Mouse (Mus musculus): ENCODE data around the gene Rtn4r.

The Rtn4r gene

DNA sequence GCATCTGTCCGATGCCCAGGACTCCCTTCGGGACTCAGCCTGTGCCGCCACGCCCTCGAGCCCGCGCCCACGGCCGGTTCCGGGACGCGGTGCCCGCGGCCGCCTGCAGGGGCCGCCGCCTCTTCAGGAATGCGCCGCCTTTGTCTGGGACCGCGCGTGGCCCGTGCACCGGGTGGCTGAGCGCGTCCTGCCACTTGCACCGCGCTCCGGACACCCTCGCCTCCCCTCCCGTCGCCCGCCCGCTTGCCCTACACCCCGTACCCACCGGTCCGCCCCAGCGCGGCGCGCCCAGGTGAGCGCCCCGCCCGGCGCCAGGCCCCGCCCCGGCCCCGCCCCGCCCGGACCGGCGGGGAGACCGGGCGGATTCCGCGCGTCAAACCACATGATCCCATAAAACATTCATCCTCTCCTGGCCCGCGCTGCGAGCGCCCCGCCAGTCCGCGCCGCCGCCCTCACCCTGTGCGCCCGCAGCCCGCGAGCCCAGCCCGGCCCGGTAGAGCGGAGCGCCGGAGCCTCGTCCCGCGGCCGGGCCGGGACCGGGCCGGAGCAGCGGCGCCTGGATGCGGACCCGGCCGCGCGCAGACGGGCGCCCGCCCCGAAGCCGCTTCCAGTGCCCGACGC, at the start of gene Rtn4r:
Gene Rtn4r, plus strand, starts transcription at position 402 of the 621 bp plus-strand sequence.
- DNase-seq (ENCODE audit: low spot score), result peak; percentile 44

DNA sequence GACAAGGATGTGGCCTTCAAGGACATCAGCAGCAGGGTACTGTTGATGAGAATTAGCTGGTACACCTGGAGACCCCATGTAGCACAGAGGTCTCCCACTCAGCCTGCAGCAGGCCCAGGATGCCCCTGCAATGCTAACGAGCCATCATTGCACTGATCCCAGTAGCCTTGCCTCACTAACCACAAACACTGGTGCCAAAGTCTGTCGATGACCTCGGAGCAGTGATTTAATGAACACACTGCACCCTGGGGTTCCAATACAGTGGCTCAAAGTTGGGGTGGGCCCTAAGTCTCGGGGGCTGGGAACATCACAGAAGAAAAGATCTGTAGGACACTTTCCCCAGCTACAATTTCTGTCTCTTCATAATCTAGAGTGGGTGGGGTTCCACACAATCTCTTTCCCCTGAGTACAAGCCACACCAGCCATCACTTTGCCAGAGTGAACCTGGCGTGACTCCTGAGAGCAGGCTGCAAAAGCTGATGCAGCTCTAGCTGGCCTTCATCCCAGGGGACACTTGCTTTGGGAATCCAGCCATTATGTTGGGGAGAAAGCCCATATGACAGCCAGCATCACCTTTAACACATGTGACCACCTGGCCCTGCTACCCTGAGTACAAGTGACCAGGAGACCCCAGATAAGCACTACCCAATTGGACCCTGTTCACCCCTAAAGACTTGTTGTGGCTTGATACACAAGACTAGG, 49.0 kb upstream of the Rtn4r start:
- no peak for DNase-seq (ENCODE audit: low spot score)

DNA sequence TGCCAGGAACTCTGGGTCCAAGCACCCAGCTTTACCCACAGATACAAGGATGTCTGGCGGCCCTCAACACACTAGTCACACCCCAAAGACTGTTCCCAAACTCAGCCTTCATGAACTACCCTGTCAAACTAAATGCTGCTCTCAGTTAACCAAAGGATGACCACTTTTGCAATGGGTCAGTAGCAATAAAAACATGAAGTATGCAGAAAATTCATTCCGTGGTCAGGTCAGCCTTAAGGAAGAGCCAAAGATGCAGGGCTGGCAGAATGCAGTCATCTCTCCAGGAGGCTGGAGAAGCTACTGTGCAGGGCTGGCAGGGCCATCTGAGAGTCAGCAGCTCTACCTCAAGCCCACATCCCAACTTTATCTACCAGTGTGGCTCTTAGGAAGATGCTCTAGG, 48.1 kb upstream of the Rtn4r start:
- no peak for DNase-seq (ENCODE audit: low spot score)

DNA sequence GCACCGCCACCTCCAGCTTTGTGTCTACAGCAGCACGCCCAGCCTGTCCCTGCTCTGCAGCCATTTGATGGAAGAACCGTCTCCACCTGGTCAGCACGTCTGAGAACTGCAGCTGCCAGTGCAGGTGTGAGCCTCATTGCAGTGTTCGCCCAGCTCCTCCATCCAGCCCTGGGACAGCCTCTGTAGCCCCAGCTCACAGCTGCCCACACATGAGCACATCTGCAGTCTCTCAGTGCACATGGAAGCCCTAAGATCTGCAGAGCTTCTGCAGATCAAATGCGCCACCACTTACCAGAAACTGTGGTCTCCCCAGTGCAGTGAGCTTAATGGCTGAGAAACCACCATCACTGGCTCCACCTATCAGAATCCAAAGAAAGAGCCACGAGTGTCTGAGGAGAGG, 47.3 kb upstream of the Rtn4r start:
- DNase-seq (ENCODE audit: low spot score), result no peak

DNA sequence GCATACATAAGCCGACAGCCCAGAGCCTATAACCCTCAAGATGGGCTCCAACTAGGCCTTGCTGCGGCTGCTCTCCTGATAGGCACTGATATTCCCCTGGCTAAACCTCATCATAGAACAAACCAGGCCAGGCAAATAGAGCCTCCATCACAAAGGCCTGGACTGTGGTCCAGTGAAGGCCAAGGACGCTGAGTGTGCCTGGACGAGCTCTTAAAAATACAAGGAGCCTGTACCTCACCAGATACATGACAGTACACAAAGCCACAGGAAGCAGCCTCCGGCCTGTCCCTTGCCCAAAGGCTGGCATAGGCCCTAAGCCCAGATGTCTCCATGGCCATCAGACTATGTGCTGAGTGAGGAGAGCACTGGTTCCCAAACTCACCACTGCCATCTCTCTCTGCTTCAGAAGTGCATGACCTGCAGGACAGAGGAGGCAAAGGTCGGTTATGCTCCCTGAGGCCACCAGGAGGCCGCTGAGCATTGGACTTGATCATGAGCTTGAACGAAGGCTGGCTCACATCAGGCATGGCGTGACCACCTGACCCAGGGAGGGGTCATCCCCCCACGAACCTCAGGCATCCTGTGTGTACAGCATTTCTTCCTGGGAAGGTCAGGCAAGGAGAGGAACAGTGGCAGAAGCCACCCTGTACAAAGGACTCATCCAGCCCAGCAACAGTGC, 46.2 kb upstream of the Rtn4r start:
- DNase-seq (ENCODE audit: low spot score), result no peak

DNA sequence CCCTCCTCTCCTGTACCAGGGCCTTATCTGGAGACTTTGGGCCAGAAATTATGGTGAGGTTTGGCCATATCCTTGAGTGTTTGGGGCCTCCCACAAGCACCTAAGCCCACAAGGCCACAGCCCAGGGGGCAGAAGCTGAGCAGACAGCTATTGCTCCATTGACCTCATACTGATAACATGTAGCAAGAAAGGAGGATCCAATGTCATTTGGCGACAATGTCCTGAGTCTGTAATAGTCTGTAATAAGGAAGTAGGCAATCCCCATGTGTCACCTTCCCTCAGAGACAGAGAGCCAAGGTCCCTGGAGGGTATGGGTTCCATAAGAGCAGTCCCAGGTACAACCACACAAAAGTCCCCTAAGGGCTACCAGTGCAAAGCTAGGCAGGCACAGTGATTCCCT, 45.2 kb upstream of the Rtn4r start:
- no peak for DNase-seq (ENCODE audit: low spot score)

DNA sequence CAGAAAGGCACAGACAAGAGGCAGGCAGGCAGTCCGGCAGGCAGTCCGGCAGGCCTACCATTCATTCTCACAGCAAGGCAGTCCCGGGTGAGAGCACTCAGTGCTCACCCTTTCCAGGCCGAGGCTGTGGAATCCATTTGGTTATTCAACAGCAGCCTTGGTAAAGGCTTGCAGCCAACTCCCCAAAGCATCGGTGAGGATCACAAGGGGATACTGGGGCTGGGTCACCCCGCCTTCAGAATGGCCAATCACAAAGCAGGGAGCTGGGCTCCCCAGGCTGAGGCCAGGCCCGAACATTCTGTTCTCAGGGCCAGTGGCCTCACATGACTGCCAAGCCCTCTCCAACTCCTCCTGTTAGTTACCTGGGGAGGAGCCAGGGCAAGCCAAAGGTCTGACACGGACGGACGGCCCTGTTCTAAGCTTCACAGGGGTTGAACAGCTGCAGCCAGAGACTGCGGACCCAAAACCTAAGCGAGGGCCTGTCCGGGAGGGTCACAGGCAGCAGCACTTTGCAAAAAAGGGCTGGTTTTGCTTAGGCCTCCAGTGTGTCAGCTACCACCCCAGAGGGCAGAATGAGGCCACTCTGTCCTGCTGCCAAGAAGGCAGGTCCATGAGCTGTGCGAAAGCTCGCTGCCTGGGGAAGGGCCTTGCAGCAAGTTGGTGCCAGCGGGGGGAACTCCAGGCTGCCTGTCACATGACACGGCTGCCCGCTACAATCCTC, 44.1 kb upstream of the Rtn4r start:
- DNase-seq (ENCODE audit: low spot score), result no peak

DNA sequence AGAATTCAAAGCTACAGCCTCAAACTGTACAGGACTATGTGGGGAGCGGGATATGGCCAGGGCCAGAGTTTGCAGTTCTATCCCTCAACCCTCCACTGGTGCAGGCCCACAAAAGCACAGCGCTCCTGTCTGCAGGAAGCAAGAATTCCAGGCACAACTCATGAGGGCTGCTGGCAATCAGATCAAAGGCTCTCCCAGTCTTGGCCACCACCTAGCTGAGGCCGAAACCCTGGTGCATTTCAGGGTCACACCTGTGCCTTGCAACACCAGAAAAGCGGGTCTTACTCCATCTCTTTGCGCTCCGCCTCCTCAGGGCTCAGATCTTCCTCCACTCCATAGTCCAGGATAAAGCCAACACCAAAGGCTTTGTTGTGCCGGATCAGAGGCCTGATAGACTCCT, 43.2 kb upstream of the Rtn4r start:
- DNase-seq (ENCODE audit: low spot score), result no peak

DNA sequence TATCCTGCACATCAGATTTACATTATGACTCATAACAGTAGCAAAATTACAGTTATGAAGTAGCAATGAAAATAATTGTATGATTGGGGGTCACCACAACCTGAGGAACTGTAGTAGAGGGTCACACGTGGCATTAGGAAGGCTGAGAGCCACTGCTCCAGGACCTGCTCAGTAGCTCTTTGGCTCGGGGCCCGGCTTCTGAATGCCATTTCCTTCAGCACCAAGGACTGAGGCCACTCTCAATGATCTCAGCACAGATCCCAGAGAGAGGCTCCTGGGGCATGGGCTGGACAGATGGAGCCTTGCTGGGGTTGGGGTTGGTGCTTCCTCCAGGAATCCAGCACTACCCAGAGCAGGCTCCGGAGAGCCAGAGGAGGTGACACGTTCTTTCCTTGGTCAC, 40.3 kb upstream of the Rtn4r start:
- DNase-seq (ENCODE audit: low spot score), result no peak

DNA sequence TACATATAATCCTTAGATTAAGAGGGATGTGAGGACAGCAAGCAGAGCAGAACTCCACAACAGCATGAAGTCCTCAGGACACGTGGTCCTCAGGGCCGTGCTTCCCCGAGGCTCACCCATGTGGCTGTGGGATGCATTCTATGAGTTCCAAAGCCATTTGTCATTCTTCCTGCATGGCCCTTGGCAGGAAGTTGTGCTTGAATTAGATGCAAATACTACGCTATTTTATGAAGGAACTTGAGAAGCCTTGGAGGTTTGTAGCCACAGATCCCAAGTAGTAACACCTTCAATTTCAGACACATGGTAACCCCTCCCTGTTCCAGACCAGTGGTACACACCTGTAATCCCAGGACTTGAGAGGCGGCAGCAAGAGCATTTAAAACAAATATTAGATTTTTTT, 31.1 kb upstream of the Rtn4r start:
- DNase-seq (ENCODE audit: low spot score), result no peak

DNA sequence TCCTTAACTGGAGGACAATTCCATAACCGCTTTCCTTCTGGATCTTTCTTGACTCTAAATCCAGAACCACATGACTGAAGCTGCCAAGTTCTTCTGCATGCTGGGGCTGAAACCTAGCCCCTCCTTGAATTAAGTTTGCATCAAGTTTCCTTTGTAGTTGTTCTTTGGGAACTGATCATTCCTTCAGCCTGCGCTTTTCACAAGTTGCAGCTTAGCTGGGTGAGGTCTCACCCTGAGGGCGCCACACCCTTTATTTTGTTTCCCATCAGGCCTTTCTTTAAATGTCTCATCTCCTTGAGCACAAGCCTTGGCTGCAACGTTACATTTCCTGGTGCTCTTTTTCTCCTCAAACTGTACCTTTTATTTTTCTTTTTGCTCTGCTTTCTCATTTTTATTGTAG, 24.6 kb upstream of the Rtn4r start:
- no peak for DNase-seq (ENCODE audit: low spot score)

DNA sequence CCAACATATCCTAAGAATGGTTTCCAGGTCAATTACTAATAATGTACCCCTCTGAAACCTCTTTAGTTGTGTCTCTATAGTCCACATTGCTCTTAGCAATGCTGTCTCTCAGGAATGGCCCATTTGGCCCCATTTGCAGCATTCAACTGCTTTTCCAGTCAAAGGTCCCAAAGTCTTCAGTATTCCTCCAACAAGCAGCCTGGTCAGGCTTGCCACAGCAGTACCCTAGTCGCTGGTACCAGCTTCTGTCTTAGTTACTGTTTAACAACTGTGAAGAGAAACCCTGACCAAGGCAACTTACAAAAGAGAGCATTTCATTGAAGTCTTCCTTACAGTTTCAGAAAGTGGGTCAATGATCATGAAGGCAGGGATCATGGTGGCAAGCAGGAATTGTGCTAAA, 24.1 kb upstream of the Rtn4r start:
- DNase-seq (ENCODE audit: low spot score), result no peak

DNA sequence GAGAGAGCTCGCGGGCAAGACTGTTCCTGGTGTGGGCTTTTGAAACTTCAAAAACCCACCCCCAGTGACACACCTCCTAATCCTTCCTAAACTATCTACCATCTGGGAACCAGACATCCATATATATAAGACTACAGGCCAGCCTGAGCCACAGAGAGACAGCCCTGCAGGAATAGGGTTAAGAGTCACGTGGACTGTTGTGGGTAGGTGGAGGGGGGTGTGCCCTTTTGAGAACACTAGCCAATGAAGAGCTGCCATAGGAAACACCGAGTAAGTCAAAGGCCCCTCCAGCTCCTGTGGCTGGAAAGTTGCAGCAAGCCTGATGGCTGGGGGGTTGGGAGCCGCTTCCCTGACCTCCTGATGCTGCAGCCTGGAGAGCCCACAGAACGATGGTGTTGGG, 23.6 kb upstream of the Rtn4r start:
- DNase-seq (ENCODE audit: low spot score), result no peak

DNA sequence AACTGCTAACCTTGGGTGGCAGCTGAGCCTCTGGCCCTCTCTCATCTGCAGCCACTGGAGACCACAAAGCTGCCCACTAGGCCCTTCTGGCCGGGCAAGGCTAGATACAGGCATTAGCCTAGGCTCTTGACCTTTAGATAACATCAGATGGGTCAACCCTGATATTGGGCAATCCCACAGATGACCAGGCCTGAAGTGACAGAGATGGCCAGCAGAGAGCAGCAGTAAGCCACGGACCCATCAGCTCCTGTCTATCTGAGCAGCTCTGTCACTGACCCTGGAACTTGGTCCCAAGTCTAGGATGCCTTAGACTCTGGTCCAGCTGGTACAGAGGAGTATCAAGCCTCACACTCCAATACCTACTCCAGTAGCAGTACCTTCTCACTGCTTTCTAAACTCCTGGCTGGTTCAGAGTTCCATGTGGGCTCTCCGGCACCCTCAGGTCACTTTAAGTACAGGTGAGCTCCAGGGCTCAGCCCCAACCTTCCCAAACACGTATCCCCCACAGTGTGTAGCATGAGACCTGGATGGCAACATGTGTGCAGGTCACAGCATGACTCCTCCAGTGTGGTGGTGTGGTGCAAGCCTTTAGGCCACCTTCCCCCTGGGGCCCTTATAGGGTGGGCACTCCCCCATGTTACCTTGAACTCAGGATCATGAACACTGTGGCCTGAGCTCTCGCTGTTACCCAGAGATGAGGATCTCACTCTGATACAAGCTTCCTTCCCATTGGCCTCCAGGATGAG, 19.0 kb upstream of the Rtn4r start:
- peak; percentile 60 for DNase-seq (ENCODE audit: low spot score)

DNA sequence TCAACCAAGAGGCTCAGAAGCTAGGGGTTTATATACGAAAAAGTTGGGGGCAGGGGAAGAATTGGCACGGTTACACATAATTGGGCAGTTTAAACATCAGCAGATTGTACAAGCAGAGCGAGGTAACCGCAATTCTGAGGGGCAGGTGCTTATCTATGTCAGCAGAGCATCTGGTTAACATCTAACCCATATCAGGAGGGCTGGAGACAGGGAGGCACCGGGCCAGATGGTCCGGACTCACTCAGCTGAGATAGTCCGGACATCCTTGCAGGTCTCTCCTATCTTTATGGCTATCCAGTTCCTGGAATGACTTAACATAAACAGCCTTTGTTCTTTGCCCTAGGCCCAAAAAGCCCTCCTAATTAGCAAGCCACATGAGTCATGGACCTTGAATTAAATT, 16.4 kb upstream of the Rtn4r start:
- DNase-seq (ENCODE audit: low spot score), result no peak

DNA sequence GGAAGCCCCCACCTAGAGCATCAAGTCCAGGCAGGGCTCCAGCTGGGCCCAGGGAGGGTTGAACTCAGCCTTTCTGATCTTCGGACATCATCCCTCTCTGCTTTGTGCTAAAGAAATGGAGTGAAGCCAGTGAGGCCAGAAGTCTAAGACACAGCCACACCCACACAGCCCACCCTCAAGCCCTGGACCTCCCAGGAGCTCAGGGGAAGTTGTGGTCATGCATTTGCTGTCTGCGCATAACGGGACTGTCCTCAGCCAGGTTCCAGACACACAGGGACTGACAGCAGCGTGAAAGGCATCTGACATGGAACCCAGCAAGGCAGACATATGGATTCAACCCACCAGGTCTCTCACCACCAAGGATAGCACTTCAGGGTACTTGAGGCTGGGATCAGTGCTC, 11.0 kb upstream of the Rtn4r start:
- no peak for DNase-seq (ENCODE audit: low spot score)

DNA sequence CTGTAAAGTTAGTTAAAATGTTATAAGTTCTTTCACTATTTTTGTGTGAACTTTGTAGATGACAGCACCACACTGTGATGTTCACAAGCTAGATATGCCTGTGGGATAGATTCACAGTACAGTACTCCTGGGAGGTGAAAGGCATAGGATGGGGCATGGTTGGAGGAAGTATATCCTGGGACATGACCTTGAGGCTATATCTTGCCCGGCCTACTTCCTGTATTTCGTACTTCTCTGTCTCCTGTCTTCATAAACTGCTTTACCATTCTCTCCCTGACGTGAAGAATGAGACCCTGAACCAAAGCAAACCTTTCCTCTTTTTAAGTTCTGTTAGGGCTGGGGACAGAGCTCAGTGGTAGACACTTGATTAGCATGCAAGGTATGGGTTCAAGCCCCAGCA, 9.2 kb upstream of the Rtn4r start:
- DNase-seq (ENCODE audit: low spot score), result no peak

DNA sequence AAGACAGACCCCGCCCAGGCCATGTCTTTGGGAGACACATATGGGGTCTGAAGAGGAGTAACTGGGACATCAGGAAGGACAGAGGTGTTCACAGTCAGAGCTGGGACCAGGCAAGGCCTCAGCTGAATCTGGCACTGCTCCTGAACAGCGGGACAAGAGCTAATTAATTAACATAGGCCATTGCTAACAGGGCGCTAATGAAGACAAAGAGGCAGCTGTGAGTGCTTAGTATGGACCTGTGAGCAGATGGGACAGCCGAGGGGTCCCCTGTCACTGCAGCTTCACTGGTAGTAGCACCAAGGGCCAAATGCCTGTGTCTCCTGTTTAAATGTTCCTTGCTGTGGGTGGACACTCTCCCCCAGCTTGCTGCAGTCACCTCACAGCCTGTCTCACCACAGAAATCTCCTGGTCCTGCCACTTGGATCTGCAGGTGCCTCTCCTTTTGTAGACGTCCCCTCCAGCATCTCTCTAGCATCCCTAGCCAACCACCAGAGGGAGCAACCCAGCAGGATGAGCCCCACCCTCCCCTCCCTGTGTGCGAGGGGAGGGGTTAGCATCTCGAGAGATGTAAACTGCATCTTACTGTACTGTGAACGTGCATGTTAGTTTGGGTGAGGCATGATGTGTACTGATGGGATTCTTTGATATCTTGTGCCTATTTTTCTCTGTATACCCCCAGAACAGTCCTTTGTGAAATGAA, 8.3 kb upstream of the Rtn4r start:
- peak; percentile 42 for DNase-seq (ENCODE audit: low spot score)

DNA sequence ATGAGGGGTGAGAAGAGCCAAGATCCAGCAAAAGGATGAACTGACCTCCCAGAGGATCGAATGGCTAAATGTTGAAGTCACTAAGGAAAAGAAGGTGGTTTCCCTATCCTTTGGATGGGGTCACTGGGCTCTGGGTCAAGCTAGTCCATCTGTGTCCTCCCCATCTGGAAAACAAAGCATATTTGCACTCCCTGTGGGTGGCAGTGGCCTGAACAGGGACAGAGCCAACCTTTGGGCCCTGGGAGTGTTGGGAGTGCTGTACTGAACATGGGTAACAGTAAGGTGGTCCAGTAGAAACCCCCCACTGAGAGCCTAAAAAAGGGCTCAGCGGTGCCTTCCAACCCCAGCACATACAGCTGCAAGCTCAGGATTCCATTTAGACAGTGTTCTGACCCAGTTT, 4.7 kb upstream of the Rtn4r start:
- DNase-seq (ENCODE audit: low spot score), result no peak

DNA sequence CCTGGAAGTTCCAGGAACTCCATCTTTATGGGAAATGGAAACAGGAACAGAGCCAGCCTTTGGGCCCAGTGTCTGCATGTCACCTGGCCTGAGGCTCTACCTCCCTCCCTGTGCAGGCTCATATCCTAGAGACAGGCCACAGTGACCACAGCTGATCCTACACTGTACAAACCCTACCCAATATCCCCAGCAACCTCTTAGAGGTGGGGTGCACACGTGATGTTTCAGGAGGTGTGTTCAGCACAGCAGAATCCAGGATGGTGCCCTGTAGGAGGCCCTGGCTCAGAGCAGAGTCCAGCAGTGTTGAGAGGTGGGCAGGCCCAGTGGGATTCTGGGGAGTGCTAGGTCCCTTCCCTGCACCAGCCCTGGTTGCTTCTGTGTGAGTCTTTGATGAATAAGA, 4.0 kb upstream of the Rtn4r start:
- DNase-seq (ENCODE audit: low spot score), result no peak

DNA sequence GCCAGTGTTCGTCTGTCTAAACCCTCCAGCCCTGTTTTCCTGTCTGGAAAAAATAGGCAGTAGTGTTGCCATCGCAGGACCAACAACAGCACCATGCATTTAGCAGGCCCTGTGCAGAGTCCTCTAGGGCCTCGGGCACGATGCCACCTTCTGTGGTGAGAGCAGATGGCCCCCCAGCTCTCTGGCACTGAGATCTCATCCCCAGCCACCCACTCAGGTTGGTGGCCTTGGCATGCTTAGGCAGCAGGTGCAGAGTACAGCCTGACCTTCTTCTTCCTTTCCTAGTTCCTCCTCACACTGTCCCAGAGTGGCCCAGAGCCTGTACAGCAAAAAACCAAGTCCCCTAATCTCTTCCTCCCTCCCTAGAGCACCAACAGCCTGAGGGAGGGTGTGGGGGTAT, 3.4 kb upstream of the Rtn4r start:
- DNase-seq (ENCODE audit: low spot score), result no peak

DNA sequence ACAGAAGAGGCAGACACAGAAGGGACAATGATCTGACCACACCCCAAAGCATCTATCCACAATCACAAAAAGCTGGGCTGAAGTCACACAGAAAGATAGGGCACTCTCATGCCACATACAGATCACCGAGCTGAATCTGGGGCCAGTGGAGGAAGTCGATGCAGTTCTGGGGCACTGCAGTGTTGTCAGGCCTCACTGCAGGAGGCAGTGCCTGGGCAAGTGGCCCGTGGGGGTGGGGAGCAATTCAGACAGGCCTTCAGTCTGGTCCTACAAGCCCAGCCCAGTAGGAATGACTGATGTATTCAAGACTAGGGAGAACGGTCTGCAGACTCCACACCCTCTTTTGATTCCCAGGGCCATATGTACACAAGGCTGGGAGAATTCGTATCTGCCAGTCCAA, 2.8 kb upstream of the Rtn4r start:
- DNase-seq (ENCODE audit: low spot score), result no peak

All from urinary bladder, postnatal 25 days (tissue).